Mouse (Mus musculus): Measurements from ENCODE around the gene Grtp1.

Grtp1 gene

GRCm38 (mm10) chr8:13174811-13175210 lies 25.6 kb downstream of the Grtp1 start:
- DNase-seq (ENCODE audit: extremely low spot score), result no peak

GRCm38 (mm10) chr8:13174305-13174704 lies 26.1 kb downstream of the Grtp1 start:
- DNase-seq (ENCODE audit: extremely low spot score), result no peak

GRCm38 (mm10) chr8:13170510-13170909 lies 29.9 kb downstream of the Grtp1 start:
- no peak for DNase-seq (ENCODE audit: extremely low spot score)

GRCm38 (mm10) chr8:13164361-13164760 lies 36.1 kb downstream of the Grtp1 start:
- DNase-seq (ENCODE audit: extremely low spot score), result no peak

- DNase-seq (ENCODE audit: extremely low spot score), result no peak
Observed at GRCm38 (mm10) chr8:13163563-13163962, 36.9 kb downstream of the Grtp1 start.

GRCm38 (mm10) chr8:13162098-13162497 lies 38.3 kb downstream of the Grtp1 start:
- no peak for DNase-seq (ENCODE audit: extremely low spot score)

GRCm38 (mm10) chr8:13160691-13161090 lies 39.7 kb downstream of the Grtp1 start:
- DNase-seq (ENCODE audit: extremely low spot score), result no peak

GRCm38 (mm10) chr8:13159377-13159881 lies 41.0 kb downstream of the Grtp1 start:
- no peak for DNase-seq (ENCODE audit: extremely low spot score)

- DNase-seq (ENCODE audit: extremely low spot score), result peak; percentile 96
Observed at GRCm38 (mm10) chr8:13158718-13159376, 41.6 kb downstream of the Grtp1 start, which contains the start of gene Lamp1. Gene Lamp1 (plus strand): TSS chr8:13159161.

GRCm38 (mm10) chr8:13156327-13157097 lies 43.9 kb downstream of the Grtp1 start:
- no peak for DNase-seq (ENCODE audit: extremely low spot score)

- no peak for DNase-seq (ENCODE audit: extremely low spot score)
Observed at GRCm38 (mm10) chr8:13155358-13155757, 45.1 kb downstream of the Grtp1 start.

GRCm38 (mm10) chr8:13154099-13154498 lies 46.3 kb downstream of the Grtp1 start:
- DNase-seq (ENCODE audit: extremely low spot score), result no peak

GRCm38 (mm10) chr8:13150929-13151328 lies 49.5 kb downstream of the Grtp1 start:
- DNase-seq (ENCODE audit: extremely low spot score), result no peak

- no peak for DNase-seq (ENCODE audit: extremely low spot score)
Observed at GRCm38 (mm10) chr8:13149866-13150265, 50.6 kb downstream of the Grtp1 start.

GRCm38 (mm10) chr8:13149287-13149686 lies 51.1 kb downstream of the Grtp1 start:
- no peak for DNase-seq (ENCODE audit: extremely low spot score)

- DNase-seq (ENCODE audit: extremely low spot score), result no peak
Observed at GRCm38 (mm10) chr8:13148476-13148875, 51.9 kb downstream of the Grtp1 start.

- DNase-seq (ENCODE audit: extremely low spot score), result no peak
Observed at GRCm38 (mm10) chr8:13141681-13142080, 58.7 kb downstream of the Grtp1 start.

- no peak for DNase-seq (ENCODE audit: extremely low spot score)
Observed at GRCm38 (mm10) chr8:13139641-13140182, 60.7 kb downstream of the Grtp1 start.

- DNase-seq (ENCODE audit: extremely low spot score), result peak; percentile 18
Observed at GRCm38 (mm10) chr8:13132220-13132619, 68.2 kb downstream of the Grtp1 start.

GRCm38 (mm10) chr8:13124897-13125296 lies 75.5 kb downstream of the Grtp1 start:
- DNase-seq (ENCODE audit: extremely low spot score), result no peak

- DNase-seq (ENCODE audit: extremely low spot score), result no peak
Observed at GRCm38 (mm10) chr8:13122887-13123421, 77.5 kb downstream of the Grtp1 start.
